Mouse (Mus musculus): ENCODE measurements at regions not wholly inside any gene's neighbourhood (a gene's known extent, or its start where the extent isn't known, plus 50 kb on each side); places are given as distances from the start of the nearest gene placed in this dataset.

- WGBS, result 88% methylated on average over 2 of the region's 2 CpGs
- H3K4me1 ChIP-seq (ENCODE audit: control insufficient read depth, insufficient read depth, low read length), result no peaks in the 10 kb centered on the region
- H3K27ac ChIP-seq (ENCODE audit: low read length), result no peak overlapping the region
- no peaks in the 10 kb centered on the region for H3K36me3 ChIP-seq (ENCODE audit: control insufficient read depth, insufficient read depth, low read length)
- no peak overlapping the region for H3K4me3 ChIP-seq (ENCODE audit: low read length)
- no peak overlapping the region for H3K4me2 ChIP-seq (ENCODE audit: low read depth, low read length)
- no peak overlapping the region for H3K9ac ChIP-seq (ENCODE audit: low read depth, low read length)
- no peaks in the 10 kb centered on the region for H3K27me3 ChIP-seq (replicated peaks; ENCODE audit: control insufficient read depth, insufficient read depth, low read length)
- no peaks in the 10 kb centered on the region for H3K9me3 ChIP-seq (ENCODE audit: control insufficient read depth, low read length)
- no peak for ATAC-seq
These were observed 170.6 kb downstream of the Eipr1 start for GRCm38 (mm10) chr12:28922236-28922635.

DNA sequence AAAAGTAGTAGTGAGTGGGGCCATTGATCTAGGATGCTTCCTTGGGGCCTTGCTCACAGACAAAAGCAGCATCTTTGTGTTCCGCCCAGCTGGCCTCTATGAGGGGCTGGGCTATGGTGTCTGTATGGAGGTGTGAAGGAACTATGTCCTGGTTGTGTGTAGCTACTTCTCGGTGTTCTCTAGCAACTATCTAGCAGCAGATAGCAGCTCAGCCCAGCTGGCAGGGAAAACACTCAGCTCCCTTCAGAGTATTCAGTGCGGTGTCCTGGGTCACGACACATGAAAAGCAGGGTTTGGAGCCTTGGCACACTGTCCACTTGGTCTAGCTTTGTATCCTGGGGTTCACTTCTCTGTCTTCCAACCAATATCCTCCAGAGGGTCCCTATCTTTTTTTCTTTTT, 173.6 kb downstream of the Eipr1 start:
- Histone ChIP-seq H3K4me2 (ENCODE audit: low read depth, low read length) (no peak overlapping the region), H3K36me3 (ENCODE audit: control insufficient read depth, insufficient read depth, low read length) (no peaks in the 10 kb centered on the region)

DNA sequence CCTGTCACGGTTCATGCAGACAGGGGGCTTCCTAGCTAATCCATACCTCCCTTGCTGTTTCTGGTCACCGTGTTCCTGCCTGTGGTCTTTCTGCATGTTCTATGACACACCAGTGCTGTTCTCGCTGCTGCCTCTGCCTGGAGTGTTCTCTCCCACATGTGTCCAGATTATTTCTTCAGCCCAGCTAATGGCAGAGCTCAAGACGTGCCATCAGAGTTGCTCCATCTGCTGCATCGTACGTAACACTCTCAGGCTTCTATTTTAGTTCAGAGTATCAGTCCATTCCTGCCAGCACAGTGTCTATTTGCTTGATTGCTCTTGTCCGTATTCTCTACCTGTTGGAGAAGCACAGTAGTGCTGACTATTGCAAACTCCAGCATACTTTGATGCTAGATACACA, 188.3 kb downstream of the Eipr1 start:
- H3K9me3 ChIP-seq (ENCODE audit: control insufficient read depth, low read length), result no peaks in the 10 kb centered on the region
- no peak for ATAC-seq
- no peaks in the 10 kb centered on the region for H3K36me3 ChIP-seq (ENCODE audit: control insufficient read depth, insufficient read depth, low read length)
- H3K27me3 ChIP-seq (replicated peaks; ENCODE audit: control insufficient read depth, insufficient read depth, low read length), result no peaks in the 10 kb centered on the region
- 83% methylated on average over 7 of the region's 7 CpGs for whole genome bisulfite sequencing
- H3K4me1 ChIP-seq (ENCODE audit: control insufficient read depth, insufficient read depth, low read length), result no peaks in the 10 kb centered on the region
- no peak overlapping the region for H3K4me3 ChIP-seq (ENCODE audit: low read length)
- H3K4me2 ChIP-seq (ENCODE audit: low read depth, low read length), result no peak overlapping the region
- H3K9ac ChIP-seq (ENCODE audit: low read depth, low read length), result no peak overlapping the region
- no peak overlapping the region for H3K27ac ChIP-seq (ENCODE audit: low read length)

More for the DNA sequence above, 173.6 kb downstream of the Eipr1 start:
- Histone ChIP-seq H3K27ac (ENCODE audit: low read length) (no peak overlapping the region), H3K4me3 (ENCODE audit: low read length) (no peak overlapping the region), H3K27me3 (replicated peaks; ENCODE audit: control insufficient read depth, insufficient read depth, low read length) (no peaks in the 10 kb centered on the region), H3K4me1 (ENCODE audit: control insufficient read depth, insufficient read depth, low read length) (no peaks in the 10 kb centered on the region), H3K9me3 (ENCODE audit: control insufficient read depth, low read length) (no peaks in the 10 kb centered on the region), H3K9ac (ENCODE audit: low read depth, low read length) (no peak overlapping the region)
- WGBS, result 87% methylated on average over 4 of the region's 4 CpGs
- ATAC-seq, result no peak

DNA sequence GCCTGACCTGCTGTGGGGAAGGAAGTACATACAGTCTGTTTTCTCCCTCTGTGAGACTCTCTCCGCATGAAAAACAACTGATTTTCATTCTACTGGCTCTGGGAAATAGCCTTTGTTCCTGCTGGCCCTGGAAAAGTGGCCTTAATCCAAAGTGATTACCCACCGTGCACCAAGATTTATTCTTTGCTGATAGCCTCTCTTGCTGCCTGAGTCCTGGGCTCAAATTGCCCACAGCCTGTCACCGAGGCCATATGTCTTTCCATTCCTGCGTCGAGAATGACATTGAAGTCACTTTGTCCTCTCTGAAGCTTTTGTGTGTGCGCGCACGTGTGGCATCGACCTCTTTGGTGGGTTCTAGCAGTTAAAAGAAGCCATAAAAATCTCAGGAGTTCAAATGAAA, 197.3 kb downstream of the Eipr1 start:
- Histone ChIP-seq H3K4me2 (ENCODE audit: low read depth, low read length) (no peak overlapping the region), H3K36me3 (ENCODE audit: control insufficient read depth, insufficient read depth, low read length) (no peaks in the 10 kb centered on the region), H3K27ac (ENCODE audit: low read length) (no peak overlapping the region), H3K9me3 (ENCODE audit: control insufficient read depth, low read length) (no peaks in the 10 kb centered on the region), H3K27me3 (replicated peaks; ENCODE audit: control insufficient read depth, insufficient read depth, low read length) (no peaks in the 10 kb centered on the region), H3K4me3 (ENCODE audit: low read length) (no peak overlapping the region), H3K9ac (ENCODE audit: low read depth, low read length) (no peak overlapping the region), H3K4me1 (ENCODE audit: control insufficient read depth, insufficient read depth, low read length) (no peaks in the 10 kb centered on the region)
- 64% methylated on average over 9 of the region's 9 CpGs for WGBS
- no peak for ATAC-seq

GRCm38 (mm10) chr12:28949307-28949706, 197.7 kb downstream of the Eipr1 start:
- H3K4me2 ChIP-seq (ENCODE audit: low read depth, low read length), result no peak overlapping the region
- ATAC-seq, result no peak
- no peaks in the 10 kb centered on the region for H3K36me3 ChIP-seq (ENCODE audit: control insufficient read depth, insufficient read depth, low read length)
- no peaks in the 10 kb centered on the region for H3K27me3 ChIP-seq (replicated peaks; ENCODE audit: control insufficient read depth, insufficient read depth, low read length)
- H3K4me3 ChIP-seq (ENCODE audit: low read length), result no peak overlapping the region
- WGBS, result 69% methylated on average over 10 of the region's 10 CpGs
- H3K9ac ChIP-seq (ENCODE audit: low read depth, low read length), result no peak overlapping the region
- no peak overlapping the region for H3K27ac ChIP-seq (ENCODE audit: low read length)
- no peaks in the 10 kb centered on the region for H3K9me3 ChIP-seq (ENCODE audit: control insufficient read depth, low read length)
- no peaks in the 10 kb centered on the region for H3K4me1 ChIP-seq (ENCODE audit: control insufficient read depth, insufficient read depth, low read length)

DNA sequence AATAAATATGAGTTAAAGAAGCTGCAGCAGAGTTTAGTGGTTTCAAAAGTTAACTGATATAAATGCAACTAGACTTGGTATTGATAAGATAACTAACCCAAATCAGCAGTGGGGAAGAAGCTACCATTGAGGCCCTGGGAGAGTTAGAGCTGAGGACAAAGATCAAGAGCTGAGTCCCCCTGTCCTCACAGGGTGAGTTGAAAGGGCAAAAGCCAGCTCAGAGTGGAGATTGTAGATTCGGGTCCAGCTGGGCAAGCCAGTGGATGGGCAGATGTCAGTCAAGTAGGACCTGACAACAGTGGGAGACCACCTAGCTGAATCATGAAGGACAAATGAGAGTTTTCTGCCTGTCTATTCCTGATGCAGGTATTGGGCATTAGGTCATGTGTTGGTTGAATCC, 205.6 kb downstream of the Eipr1 start:
- no peaks in the 10 kb centered on the region for H3K9me3 ChIP-seq (ENCODE audit: control insufficient read depth, low read length)
- ATAC-seq, result no peak
- H3K27me3 ChIP-seq (replicated peaks; ENCODE audit: control insufficient read depth, insufficient read depth, low read length), result no peaks in the 10 kb centered on the region
- 78% methylated on average over 1 of the region's 1 CpGs for WGBS
- no peak overlapping the region for H3K4me2 ChIP-seq (ENCODE audit: low read depth, low read length)
- H3K36me3 ChIP-seq (ENCODE audit: control insufficient read depth, insufficient read depth, low read length), result no peaks in the 10 kb centered on the region
- H3K4me3 ChIP-seq (ENCODE audit: low read length), result no peak overlapping the region
- H3K4me1 ChIP-seq (ENCODE audit: control insufficient read depth, insufficient read depth, low read length), result no peaks in the 10 kb centered on the region
- no peak overlapping the region for H3K27ac ChIP-seq (ENCODE audit: low read length)
- H3K9ac ChIP-seq (ENCODE audit: low read depth, low read length), result no peak overlapping the region

DNA sequence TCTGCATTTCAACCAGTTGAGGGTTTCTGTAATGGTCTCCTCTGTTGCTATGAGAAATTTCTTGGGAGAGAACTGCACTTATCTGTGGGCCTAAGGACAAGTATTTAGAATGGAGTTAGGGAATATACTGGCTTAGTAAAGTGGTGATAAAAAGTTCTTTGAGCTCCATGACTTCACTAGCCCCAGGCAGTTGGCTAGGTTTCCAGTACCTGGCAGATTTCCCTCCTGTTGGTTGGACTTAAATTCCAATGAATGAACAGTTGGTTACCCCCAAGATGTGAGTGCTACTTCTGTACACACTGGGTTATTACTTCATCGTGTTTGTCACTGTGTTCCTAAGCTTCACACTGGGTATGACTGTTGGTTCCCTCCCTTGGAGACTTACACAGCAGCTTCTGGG, 207.1 kb downstream of the Eipr1 start:
- Histone ChIP-seq H3K27ac (ENCODE audit: low read length) (no peak overlapping the region), H3K4me1 (ENCODE audit: control insufficient read depth, insufficient read depth, low read length) (no peaks in the 10 kb centered on the region), H3K4me2 (ENCODE audit: low read depth, low read length) (no peak overlapping the region), H3K4me3 (ENCODE audit: low read length) (no peak overlapping the region), H3K9me3 (ENCODE audit: control insufficient read depth, low read length) (no peaks in the 10 kb centered on the region), H3K36me3 (ENCODE audit: control insufficient read depth, insufficient read depth, low read length) (no peaks in the 10 kb centered on the region), H3K27me3 (replicated peaks; ENCODE audit: control insufficient read depth, insufficient read depth, low read length) (no peaks in the 10 kb centered on the region), H3K9ac (ENCODE audit: low read depth, low read length) (no peak overlapping the region)
- WGBS, result 77% methylated on average over 1 of the region's 1 CpGs
- no peak for ATAC-seq

DNA sequence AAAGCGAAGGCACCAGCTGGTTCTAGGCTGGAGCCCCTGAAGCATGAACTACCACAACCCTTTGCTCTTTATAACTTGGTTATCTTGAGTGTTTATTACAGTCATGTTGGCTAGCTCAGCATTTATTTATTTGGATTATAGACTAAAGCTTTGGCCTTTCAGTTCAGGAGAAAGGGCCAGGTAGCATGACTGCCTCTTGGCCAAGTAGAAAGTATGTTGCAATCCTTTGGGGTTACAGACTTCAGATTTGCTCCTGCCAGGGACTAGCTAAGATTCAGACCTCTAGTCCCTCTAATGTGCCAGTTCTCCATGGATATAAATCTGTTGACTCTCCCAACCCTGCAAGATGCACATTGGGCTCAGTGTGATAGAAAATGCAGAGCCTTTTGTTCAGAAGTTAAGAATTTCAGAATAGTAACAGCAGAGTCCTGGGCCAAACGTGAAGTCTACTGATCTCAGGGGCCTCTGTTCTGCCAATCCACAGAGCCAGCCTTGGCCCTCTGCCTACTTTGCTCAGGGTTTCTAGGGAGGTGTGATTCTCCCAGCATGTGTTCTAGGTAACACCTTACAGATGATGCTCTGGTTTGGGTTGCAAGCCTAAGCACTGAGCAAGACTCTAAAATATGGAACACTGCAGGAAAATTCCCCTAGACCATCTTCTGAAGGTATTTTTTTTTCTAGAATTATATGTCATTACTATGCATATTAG, 218.2 kb downstream of the Eipr1 start:
- no peak for ATAC-seq
- WGBS, result 66% methylated on average over 2 of the region's 2 CpGs
- H3K36me3 ChIP-seq (ENCODE audit: control insufficient read depth, insufficient read depth, low read length), result no peaks in the 10 kb centered on the region
- H3K4me3 ChIP-seq (ENCODE audit: low read length), result no peak overlapping the region
- H3K4me1 ChIP-seq (ENCODE audit: control insufficient read depth, insufficient read depth, low read length), result no peaks in the 10 kb centered on the region
- 0 out of 2 replicates have a peak, but pooled peaks cover 2% of the 10 kb centered on the region for H3K9me3 ChIP-seq (ENCODE audit: control insufficient read depth, low read length)
- no peak overlapping the region for H3K9ac ChIP-seq (ENCODE audit: low read depth, low read length)
- no peak overlapping the region for H3K27ac ChIP-seq (ENCODE audit: low read length)
- H3K4me2 ChIP-seq (ENCODE audit: low read depth, low read length), result no peak overlapping the region
- H3K27me3 ChIP-seq (replicated peaks; ENCODE audit: control insufficient read depth, insufficient read depth, low read length), result no peaks in the 10 kb centered on the region

DNA sequence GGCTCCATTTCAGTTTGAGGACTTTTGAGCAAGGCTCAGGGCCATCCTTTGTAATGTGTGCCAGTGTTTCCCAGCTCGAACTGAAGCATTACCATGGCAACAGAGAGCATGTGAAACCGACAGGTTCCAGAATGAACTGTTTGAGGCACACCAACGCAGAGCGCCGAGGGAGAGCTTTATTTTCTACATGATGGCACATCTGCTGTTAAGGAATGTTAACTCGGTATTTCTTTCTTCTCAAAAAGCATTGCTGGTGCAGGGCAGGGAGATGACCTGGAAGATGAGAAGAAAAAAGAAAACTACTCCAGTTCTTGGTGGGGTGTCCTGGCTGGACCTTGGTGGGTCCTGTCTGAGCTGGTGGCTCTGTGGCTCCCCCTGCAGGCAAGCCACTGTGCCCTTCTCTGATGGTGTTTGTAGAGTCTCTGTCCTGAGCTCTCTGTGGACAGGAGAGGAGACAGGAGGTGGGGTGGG, 223.0 kb downstream of the Eipr1 start:
- Histone ChIP-seq H3K9ac (ENCODE audit: low read depth, low read length) (no peak overlapping the region), H3K27ac (ENCODE audit: low read length) (no peak overlapping the region), H3K27me3 (replicated peaks; ENCODE audit: control insufficient read depth, insufficient read depth, low read length) (no peaks in the 10 kb centered on the region), H3K36me3 (ENCODE audit: control insufficient read depth, insufficient read depth, low read length) (no peaks in the 10 kb centered on the region), H3K4me2 (ENCODE audit: low read depth, low read length) (no peak overlapping the region), H3K4me3 (ENCODE audit: low read length) (no peak overlapping the region), H3K9me3 (ENCODE audit: control insufficient read depth, low read length) (0 out of 2 replicates have a peak, but pooled peaks cover 2% of the 10 kb centered on the region), H3K4me1 (ENCODE audit: control insufficient read depth, insufficient read depth, low read length) (no peaks in the 10 kb centered on the region)
- ATAC-seq, result no peak
- WGBS, result 60% methylated on average over 6 of the region's 6 CpGs

DNA sequence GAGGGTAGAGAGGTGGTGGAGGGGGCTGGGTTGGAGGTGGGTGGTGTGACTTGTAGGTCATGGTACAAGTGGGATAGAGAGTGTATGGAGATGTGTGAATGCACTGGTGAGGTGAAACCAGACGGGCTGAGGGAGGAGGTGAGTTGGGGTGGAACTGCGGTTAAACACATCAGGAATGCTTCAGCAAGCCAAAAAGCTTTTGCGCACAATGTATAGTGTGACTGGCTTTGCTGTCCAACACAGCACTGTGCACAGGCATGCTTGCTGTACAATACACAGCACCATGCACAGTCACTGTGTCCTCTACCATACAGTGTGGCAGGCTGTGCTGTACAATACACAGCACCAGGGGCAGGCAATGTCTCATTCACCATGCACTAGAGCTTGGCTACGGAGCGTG, 223.6 kb downstream of the Eipr1 start:
- Histone ChIP-seq H3K27me3 (replicated peaks; ENCODE audit: control insufficient read depth, insufficient read depth, low read length) (no peaks in the 10 kb centered on the region), H3K4me3 (ENCODE audit: low read length) (no peak overlapping the region), H3K9ac (ENCODE audit: low read depth, low read length) (no peak overlapping the region), H3K4me2 (ENCODE audit: low read depth, low read length) (no peak overlapping the region), H3K4me1 (ENCODE audit: control insufficient read depth, insufficient read depth, low read length) (no peaks in the 10 kb centered on the region), H3K9me3 (ENCODE audit: control insufficient read depth, low read length) (0 out of 2 replicates have a peak, but pooled peaks cover 2% of the 10 kb centered on the region), H3K36me3 (ENCODE audit: control insufficient read depth, insufficient read depth, low read length) (no peaks in the 10 kb centered on the region), H3K27ac (ENCODE audit: low read length) (no peak overlapping the region)
- WGBS, result 88% methylated on average over 5 of the region's 5 CpGs
- no peak for ATAC-seq
